Mouse (Mus musculus) intestine, embryonic 16.5 days (tissue): ENCODE results near the gene Sept3. TPM values are rescaled to one million over a fixed set of nuclear protein-coding genes. Genes with fewer than 3 reads are reported as not detected.

ENCODE experiments used
- ATAC-seq: fragments of 200-750 bp; cut with Nextera tagmentation; 2 replicates; pipeline ENCODE4 v1.8.0; 2017; ENCODE audit warnings: moderate TSS enrichment, moderate library complexity
- H3K27ac ChIP-seq: fragments of 300-500 bp; sonication (generic); 2 replicates; pipeline ENCODE4 v1.5.1; 2014; ENCODE audit warnings: mild to moderate bottlenecking, low read length
- H3K27me3 ChIP-seq: fragments of 300-500 bp; sonication (generic); replicated peaks from 2 replicates; pipeline ENCODE4 v1.6.1; 2014; ENCODE audit warnings: low read length, control low read depth, mixed read lengths; ENCODE audit not compliant: control insufficient read depth, insufficient read depth
- H3K36me3 ChIP-seq: fragments of 300-500 bp; sonication (generic); 2 replicates; pipeline ENCODE4 v1.6.1; 2014; ENCODE audit warnings: low read length, control low read depth; ENCODE audit not compliant: control insufficient read depth, insufficient read depth
- H3K4me1 ChIP-seq: fragments of 300-500 bp; sonication (generic); 2 replicates; pipeline ENCODE4 v1.6.1; 2014; ENCODE audit warnings: low read length, control low read depth, mixed read lengths; ENCODE audit not compliant: control insufficient read depth, insufficient read depth
- H3K4me2 ChIP-seq: fragments of 300-500 bp; sonication (generic); 2 replicates; pipeline ENCODE4 v1.6.1; 2014; ENCODE audit warnings: low read depth, low read length, control low read depth
- H3K4me3 ChIP-seq: fragments of 300-500 bp; sonication (generic); 2 replicates; pipeline ENCODE4 v1.5.1; 2014; ENCODE audit warnings: mild to moderate bottlenecking, low read length
- H3K9ac ChIP-seq: fragments of 300-500 bp; sonication (generic); 2 replicates; pipeline ENCODE4 v1.6.1; 2014; ENCODE audit warnings: low read depth, low read length
- H3K9me3 ChIP-seq: fragments of 300-500 bp; sonication (generic); 2 replicates; pipeline ENCODE4 v1.6.1; 2016; ENCODE audit warnings: low read length, control low read depth; ENCODE audit not compliant: control insufficient read depth
- WGBS: fragments of 180-500 bp; shearing (Covaris S2); extraction: QIAGEN DNeasy Blood & Tissue Kit; methylation state at CpG from one replicate; pipeline ENCODE4 v1.1.7; 2014; 5-methylcytosine and 5-hydroxymethylcytosine counted together
- polyA plus RNA-seq: library from polyadenylated mRNA; unstranded; fragments of >200 nt; fragmentation: Nextera tagmentation; extraction: Ambion mirVana; gene quantifications from 2 replicates; pipeline ENCODE4 v1.2.1, GENCODE M21; 2015

Sept3 gene
- polyA plus RNA-seq, 1 experiment from 2014 or later: 4.4 TPM

DNA sequence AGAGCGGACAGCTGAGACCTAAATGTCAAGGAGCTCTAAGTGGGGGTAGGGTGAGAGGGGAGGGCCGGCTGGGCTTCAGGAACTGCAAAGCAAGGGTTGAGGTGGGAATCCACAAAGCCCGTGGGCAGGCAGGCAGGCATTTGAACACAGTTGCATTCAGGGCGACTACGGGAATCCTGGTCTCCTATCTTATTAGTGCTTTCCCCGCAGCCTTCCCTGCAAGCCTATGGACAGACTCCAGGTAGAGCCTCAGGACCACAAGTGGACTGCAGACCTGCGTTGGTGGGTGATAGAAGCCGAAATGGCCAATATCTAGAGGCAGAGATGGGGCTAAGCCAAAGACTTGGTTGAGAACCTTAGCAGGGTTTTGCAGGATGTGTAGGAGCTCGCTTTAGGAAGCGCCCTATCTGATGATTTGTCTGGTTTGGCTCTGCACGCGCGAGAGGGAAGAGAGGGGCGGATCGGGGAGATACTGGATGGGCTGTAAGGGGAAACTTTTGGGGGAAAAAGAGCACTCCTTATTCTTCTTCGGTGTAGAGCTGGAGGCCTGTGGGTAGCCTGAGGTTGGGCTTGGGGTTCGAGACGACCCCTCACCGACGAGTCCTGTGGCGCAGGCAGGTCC lies 65.8 kb downstream of the Sept3 start:
- Histone ChIP-seq H3K9ac (peak overlapping the region; percentile 90), H3K27me3 (no peaks in the 10 kb centered on the region), H3K4me1 (peaks cover 39% of the 10 kb centered on the region), H3K4me2 (peak overlapping the region; percentile 77), H3K4me3 (peak overlapping the region; percentile 59), H3K27ac (peak overlapping the region; percentile 91), H3K36me3 (0 out of 2 replicates have a peak, but pooled peaks cover 4% of the 10 kb centered on the region), H3K9me3 (no peaks in the 10 kb centered on the region)
- WGBS: 38% methylated on average over 21 of the region's 21 CpGs
- no peak for ATAC-seq

DNA sequence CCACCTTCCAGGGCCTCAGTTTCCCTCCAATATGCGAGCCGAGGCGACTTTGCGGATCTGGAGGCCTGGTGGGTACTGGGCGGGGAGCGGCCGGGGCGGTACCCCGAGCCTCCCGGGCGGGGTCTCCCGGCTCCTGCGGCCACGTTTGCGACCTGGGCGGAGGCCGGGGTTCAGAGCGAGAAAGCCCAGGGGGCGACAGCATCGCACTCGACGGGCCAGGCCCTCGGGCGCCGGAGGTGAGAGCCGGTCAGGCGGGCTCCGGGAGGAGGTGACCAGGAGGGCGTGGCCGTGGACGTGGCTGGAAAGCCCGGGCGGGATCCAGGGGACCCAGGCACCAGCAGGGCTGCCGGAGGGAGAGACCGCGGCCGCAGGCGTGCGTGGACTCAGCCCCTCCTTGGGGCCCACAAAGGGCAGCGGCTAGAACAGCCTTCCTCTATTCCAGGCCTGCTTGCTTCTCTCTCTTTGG lies 66.4 kb downstream of the Sept3 start:
- H3K4me2 ChIP-seq: peak overlapping the region; percentile 77
- H3K27me3 ChIP-seq: no peaks in the 10 kb centered on the region
- H3K36me3 ChIP-seq: no peaks in the 10 kb centered on the region
- no peaks in the 10 kb centered on the region for H3K9me3 ChIP-seq
- peaks cover 39% of the 10 kb centered on the region for H3K4me1 ChIP-seq
- H3K4me3 ChIP-seq: peak overlapping the region; percentile 59
- peak overlapping the region; percentile 90 for H3K9ac ChIP-seq
- 2% methylated on average over 38 of the region's 40 CpGs for WGBS
- peak overlapping the region; percentile 91 for H3K27ac ChIP-seq
- peak; percentile 5; the same call in 1 of the 2 replicates for ATAC-seq

DNA sequence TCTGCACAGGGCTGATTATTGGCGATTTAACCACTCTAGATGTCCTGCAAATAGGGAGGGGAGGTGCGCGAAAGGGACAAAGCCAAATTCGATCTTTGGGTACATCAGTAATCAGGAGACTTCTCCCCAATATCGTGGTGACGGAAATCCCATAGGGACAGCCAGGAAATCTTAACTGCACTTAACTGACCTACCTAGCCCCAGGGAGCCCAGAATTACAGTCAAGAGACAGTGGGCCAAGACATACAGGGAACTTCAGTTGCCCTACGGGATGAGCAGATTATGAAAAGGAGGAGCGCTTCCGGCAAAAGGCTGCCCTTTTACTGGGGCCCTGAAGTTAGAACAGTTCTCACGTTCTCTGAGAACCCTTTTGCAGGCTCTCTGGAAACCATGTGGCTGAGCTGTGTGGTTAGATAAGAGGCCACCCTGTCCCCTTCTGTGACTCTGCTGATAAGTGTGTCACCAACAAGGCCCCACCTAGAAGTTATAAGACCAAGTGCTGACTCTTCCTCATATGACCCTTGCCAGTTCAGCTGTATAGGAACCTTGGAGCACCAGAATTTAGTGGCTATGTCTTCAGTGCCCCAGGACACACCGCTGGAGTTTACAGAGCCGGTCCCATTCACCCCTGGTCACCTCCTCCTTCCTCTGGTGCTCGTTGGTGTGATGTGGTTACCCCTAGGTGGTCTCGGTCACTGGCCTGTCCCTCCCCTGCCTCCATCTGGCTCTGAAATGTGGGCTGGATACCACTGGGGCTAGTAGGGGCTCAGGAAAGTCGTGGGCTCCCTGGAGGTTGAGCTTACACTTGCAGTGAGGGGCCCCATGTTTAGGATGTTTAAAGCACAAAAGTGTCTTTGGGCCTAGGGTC lies 67.2 kb downstream of the Sept3 start:
- Histone ChIP-seq H3K9ac (peak overlapping the region; percentile 90), H3K4me2 (peak overlapping the region; percentile 77), H3K4me3 (peak overlapping the region; percentile 59), H3K27ac (peak overlapping the region; percentile 91), H3K36me3 (no peaks in the 10 kb centered on the region), H3K9me3 (no peaks in the 10 kb centered on the region), H3K4me1 (peaks cover 41% of the 10 kb centered on the region), H3K27me3 (no peaks in the 10 kb centered on the region)
- WGBS: 48% methylated on average over 15 of the region's 15 CpGs
- peak; percentile 8; the same call in 1 of the 2 replicates for ATAC-seq

DNA sequence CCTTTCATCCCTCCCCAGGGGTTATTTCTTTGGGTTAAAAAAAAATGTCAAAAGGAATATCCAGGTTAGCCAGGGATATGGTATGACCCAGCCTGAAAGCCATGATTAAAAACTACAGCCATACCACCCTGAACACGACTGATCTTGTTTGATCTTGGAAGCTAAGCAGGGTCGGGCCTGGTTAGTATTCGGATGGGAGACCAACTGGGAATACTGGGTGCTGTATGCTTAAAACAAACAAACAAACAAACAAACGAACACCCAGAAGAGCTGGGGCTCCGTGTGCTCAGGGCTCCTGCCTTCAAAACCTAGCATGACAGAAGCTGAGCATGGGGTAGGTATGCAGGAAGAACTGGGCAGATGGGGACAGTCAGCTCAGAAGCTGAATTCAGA lies 67.8 kb downstream of the Sept3 start:
- peaks cover 42% of the 10 kb centered on the region for H3K4me1 ChIP-seq
- no peak overlapping the region; the same call in 1 of the 2 replicates for H3K4me2 ChIP-seq
- WGBS: 72% methylated on average over 5 of the region's 5 CpGs
- H3K9ac ChIP-seq: peak overlapping the region; percentile 90
- H3K4me3 ChIP-seq: no peak overlapping the region
- H3K36me3 ChIP-seq: no peaks in the 10 kb centered on the region
- H3K27ac ChIP-seq: peak overlapping the region; percentile 91; the same call in 1 of the 2 replicates
- H3K9me3 ChIP-seq: no peaks in the 10 kb centered on the region
- no peaks in the 10 kb centered on the region for H3K27me3 ChIP-seq
- ATAC-seq: no peak

DNA sequence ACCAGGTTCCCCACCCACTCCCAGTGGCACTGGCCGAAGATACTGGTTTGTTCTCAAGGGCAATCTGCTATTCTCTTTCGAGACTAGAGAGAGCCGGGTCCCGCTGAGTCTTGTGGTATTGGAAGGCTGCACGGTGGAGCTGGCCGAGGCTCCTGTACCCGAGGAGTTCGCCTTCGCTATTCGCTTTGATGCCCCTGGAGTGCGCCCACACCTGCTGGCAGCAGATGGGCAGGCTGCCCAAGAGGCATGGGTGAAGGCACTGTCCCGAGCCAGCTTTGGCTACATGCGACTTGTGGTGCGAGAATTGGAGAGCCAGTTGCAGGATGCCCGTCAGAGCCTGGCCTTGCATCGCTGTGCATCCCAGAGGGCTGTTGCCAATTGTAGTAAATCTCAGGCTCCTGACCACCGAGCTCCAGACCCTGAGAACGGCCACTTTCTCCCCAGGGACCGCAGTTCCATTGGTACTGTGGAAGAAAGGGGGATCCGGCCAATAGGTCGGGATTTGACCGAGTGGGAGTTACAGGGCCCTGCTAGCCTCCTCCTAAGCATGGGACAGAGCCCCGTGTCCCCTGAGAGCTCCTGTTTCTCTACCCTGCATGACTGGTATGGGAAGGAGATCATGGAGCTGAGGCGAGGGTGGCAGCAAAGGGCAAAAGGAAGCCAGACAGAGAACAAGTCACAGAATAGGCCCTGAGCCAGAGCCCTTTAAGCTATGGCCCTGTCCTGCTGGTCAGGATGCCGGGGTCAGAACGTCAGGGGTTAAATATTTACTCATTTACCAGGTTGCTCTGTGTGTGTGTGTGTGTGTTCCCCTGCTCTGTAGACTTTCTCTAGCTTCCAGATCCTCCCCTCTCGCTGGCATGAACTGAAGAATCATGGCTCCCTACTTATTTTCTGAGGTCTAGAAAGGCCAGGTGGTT lies 68.9 kb downstream of the Sept3 start:
- no peak for ATAC-seq

More for the DNA sequence above, 68.9 kb downstream of the Sept3 start:
- Histone ChIP-seq H3K27me3 (no peaks in the 10 kb centered on the region), H3K4me2 (no peak overlapping the region), H3K4me1 (peaks cover 41% of the 10 kb centered on the region), H3K36me3 (peaks cover 4% of the 10 kb centered on the region), H3K9ac (no peak overlapping the region), H3K4me3 (no peak overlapping the region), H3K9me3 (no peaks in the 10 kb centered on the region), H3K27ac (no peak overlapping the region)
- 84% methylated on average over 27 of the region's 27 CpGs for WGBS

Other genes with a start within 250 kb of the Sept3 start
- 17.1 and 19.6 TPM in 2 replicates for gene Desi1, start 241.0 kb upstream of the Sept3 start, polyA plus RNA-seq
- gene Snu13, start 227.3 kb upstream of the Sept3 start, polyA plus RNA-seq: 215 and 246 TPM in 2 replicates
- not detected in 2 replicates for gene 4930407I10Rik, start 215.7 kb upstream of the Sept3 start, polyA plus RNA-seq
- gene Mei1, start 204.9 kb upstream of the Sept3 start, polyA plus RNA-seq: not detected in 2 replicates
- gene Ccdc134, start 147.0 kb upstream of the Sept3 start, polyA plus RNA-seq: 9.8 and 11.6 TPM in 2 replicates
- 138 and 141 TPM in 2 replicates for gene Srebf2, start 127.7 kb upstream of the Sept3 start, polyA plus RNA-seq
- 0.06 and 0.09 TPM in 2 replicates for gene Shisa8, start 62.1 kb upstream of the Sept3 start, polyA plus RNA-seq
- 0.09 and 0.11 TPM in 2 replicates for gene Tnfrsf13c, start 50.5 kb upstream of the Sept3 start, polyA plus RNA-seq
- 36.3 and 43.6 TPM in 2 replicates for gene Cenpm, start 30.1 kb upstream of the Sept3 start, polyA plus RNA-seq
- not detected in 2 replicates for gene 1500009C09Rik, start 22.5 kb upstream of the Sept3 start, polyA plus RNA-seq
- 0.15 and 0.16 TPM in 2 replicates for gene Wbp2nl, start 24.1 kb downstream of the Sept3 start, polyA plus RNA-seq
- 296 and 437 TPM in 2 replicates for gene Naga, start 64.0 kb downstream of the Sept3 start, polyA plus RNA-seq
- gene Pheta2, start 64.0 kb downstream of the Sept3 start, polyA plus RNA-seq: 11.6 and 13.2 TPM in 2 replicates
- 332 and 340 TPM in 2 replicates for gene Smdt1, start 64.1 kb downstream of the Sept3 start, polyA plus RNA-seq
- gene Ndufa6, start 79.4 kb downstream of the Sept3 start, polyA plus RNA-seq: 561 and 588 TPM in 2 replicates
- 14.1 and 14.9 TPM in 2 replicates for gene Cyp2d22, start 105.4 kb downstream of the Sept3 start, polyA plus RNA-seq
- gene Cyp2d11, start 119.1 kb downstream of the Sept3 start, polyA plus RNA-seq: not detected in 2 replicates
- 0.67 and 1.8 TPM in 2 replicates for gene Cyp2d10, start 132.3 kb downstream of the Sept3 start, polyA plus RNA-seq
- gene Cyp2d9, start 158.5 kb downstream of the Sept3 start, polyA plus RNA-seq: 0.10 and 0.31 TPM in 2 replicates